Mouse (Mus musculus) embryo, embryonic 9.5 days (tissue): ENCODE data around the gene Eftud2.

Source experiments
- DNase-seq: peaks from one replicate; pipeline ENCODE4 v3.0.0-alpha.2; 2017; ENCODE audit errors: extremely low spot score

The Eftud2 gene

DNA sequence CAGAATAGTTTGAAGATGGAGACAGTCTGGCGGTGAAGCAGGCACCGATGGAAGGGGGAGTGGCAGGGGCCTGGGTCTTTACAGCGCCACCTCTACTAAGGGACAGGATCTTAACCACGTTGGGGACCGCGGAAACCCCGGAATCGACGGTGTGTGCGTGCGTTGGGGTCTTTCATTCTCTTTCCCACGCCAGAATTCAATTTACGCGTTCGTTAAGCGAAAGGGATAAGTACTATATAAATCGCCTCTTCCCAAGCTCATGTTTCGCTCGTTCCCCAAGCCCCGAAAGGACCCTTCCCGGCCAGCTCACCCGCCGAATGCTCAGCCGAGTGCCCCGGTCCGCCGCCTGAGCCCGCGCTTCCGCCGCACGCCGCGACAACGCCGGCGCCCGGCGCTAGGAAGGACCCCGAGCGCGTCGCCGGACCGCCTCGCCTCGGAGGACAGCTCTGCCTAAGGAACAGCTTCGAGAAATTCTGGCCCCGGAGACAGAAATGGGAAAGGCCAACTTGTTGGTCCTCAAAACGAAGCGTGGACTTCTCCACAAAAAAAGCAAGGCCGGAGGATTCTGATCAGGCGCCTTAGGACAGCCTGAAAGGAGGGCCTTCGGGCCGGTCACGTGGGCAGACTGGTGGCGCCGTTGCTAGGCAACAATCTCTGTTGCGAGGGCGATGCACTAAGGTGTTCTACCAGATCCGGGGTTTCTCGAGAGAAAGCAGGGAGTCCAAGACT lies at the start of gene Eftud2, which contains the start of gene Ccdc103:
Eftud2 (minus strand) TSS at position 401 of the 729 bp plus-strand sequence.
Ccdc103 (plus strand) TSS at position 620 of the 729 bp plus-strand sequence.
- peak; percentile 94 for DNase-seq

- no peak for DNase-seq
These were observed 44.5 kb upstream of the Eftud2 start for GRCm38 (mm10) chr11:102925351-102925717.

GRCm38 (mm10) chr11:102924557-102925350 lies 44.0 kb upstream of the Eftud2 start, which contains the start of gene Kif18b:
TSS of gene Kif18b (minus strand) at chr11:102925124.
- peak; percentile 95 for DNase-seq

- no peak for DNase-seq
These were observed 40.7 kb upstream of the Eftud2 start for GRCm38 (mm10) chr11:102921491-102921890.

DNA sequence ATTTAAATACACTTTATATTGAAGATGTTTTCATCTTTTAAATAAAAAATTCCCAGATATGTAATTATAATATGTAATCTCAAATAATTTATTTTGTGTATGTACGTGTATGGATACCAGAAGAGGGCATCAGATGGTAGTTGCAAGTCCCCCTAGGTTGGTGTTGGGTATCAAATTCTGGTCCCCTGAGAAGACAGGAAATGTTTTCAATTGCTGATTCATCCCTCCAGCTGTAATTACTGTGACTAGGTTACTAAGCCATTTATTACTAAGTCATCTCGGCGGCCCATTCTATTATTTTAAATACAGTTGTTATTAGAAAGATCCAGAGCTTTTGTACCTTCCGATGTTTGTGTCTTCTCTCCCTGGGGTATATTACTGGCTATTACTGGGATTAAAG lies 37.3 kb upstream of the Eftud2 start:
- no peak for DNase-seq

DNA sequence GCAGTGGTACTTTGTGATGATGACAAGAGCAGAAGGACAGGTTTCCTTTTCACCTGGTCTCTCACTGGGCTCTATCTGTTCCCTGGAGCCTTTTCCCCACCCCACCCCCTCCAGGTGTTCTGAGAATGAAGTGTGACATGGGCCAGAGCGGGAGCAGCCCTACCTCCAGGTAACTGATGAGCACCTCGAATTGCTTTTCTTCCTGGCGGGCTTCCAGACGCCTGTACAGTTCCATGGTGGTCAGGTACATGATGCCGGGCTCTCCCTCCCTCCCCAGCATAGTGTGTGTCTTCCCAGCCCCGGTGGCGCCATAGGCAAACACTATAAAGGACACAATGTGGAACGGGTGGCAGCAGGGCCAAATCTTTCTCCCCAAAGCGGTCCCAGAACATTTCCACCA lies 34.6 kb upstream of the Eftud2 start:
- DNase-seq = no peak

DNA sequence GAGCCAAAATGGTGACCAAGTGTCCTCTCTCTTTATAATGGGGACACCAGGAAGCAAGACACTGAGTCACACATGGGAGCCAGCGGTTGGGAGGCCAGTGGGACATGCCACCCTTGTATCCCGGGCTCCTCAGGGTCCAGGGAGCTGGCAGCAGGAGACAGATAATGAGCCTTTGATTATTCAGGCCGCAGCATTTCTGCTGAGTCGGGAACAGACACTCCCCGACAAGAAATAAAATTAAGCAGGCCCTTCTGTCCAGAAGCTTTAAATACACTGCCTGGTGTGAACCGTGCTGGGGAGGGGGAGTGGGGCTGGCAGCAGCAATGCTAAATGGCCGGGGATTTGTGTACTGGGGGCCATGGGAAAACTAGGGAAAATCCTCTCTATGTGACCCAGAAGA lies 30.6 kb upstream of the Eftud2 start:
- no peak for DNase-seq

- DNase-seq = no peak
These were observed 22.9 kb upstream of the Eftud2 start for GRCm38 (mm10) chr11:102903654-102904053.

GRCm38 (mm10) chr11:102902107-102902506 lies 21.3 kb upstream of the Eftud2 start:
- no peak for DNase-seq

DNA sequence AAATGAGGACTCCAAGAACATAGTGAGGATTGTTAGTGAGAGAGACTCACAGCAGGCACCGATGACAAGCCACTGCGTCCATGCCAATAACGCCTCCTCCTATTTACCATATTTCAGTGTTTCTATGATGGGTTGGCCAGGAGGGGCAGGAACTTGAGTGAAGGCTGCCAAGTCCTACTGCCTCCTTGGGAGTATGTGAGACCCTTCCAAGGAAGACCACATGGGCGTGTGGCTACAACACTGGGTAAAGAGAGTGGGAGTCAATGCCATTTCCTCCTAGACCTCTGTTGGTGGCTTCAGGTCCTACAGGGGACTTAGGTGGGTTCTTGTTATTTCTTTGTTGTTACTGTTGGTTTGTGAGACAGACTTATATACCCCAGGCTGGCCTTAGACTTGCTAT lies 20.4 kb upstream of the Eftud2 start:
- no peak for DNase-seq

- DNase-seq = peak; percentile 80
These were observed 20.0 kb upstream of the Eftud2 start, which contains the start of gene Gfap for GRCm38 (mm10) chr11:102900763-102901162. TSS of gene Gfap (minus strand) at chr11:102900912.

- no peak for DNase-seq
These were observed 17.6 kb upstream of the Eftud2 start for GRCm38 (mm10) chr11:102898408-102898807.

GRCm38 (mm10) chr11:102896641-102897040 lies 15.9 kb upstream of the Eftud2 start:
- DNase-seq = no peak

DNA sequence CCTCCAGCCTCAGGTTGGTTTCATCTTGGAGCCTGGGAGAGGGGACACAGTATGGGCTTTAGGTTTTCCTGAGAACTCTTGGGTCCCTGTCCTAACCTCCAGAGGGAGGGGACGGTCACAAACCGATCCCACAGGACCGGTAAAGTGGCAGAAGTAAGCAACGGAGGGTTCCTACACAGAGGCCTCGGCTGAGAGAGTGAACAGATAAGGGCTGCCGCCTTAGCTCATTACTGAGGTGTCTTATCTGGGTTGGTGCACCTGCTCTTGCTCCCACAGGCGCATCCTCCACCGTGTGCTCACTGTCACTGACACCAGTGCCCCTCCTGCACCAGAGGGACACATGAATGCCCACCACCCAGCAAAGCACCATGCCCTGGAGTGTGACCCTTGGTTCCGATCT lies 15.0 kb upstream of the Eftud2 start:
- no peak for DNase-seq

GRCm38 (mm10) chr11:102894716-102895115 lies 13.9 kb upstream of the Eftud2 start:
- DNase-seq = no peak

DNA sequence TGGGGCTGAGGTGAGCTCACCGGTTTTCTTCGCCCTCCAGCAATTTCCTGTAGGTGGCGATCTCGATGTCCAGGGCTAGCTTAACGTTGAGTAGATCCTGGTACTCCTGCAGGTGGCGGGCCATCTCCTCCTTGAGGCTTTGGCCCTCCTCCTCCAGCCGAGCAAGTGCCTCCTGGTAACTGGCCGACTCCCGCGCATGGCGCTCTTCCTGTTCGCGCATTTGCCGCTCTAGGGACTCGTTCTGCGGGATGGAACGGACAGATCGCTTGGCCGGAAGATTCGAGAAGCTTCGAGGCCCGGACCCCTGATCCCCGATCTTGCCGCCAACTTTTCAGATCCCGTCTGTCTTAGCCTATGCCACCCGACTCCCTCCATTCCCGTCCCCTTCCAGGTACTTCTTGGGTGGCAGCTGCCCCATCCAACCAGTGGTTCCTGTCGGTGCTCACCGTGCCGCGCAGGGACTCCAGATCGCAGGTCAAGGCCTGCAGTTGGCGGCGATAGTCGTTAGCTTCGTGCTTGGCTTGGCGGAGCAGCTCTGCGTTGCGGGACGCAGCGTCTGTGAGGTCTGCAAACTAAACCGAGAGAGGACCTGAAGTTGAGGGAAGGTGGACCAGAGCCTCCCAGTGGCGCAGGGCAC lies 12.3 kb upstream of the Eftud2 start:
- peak; percentile 73 for DNase-seq

DNA sequence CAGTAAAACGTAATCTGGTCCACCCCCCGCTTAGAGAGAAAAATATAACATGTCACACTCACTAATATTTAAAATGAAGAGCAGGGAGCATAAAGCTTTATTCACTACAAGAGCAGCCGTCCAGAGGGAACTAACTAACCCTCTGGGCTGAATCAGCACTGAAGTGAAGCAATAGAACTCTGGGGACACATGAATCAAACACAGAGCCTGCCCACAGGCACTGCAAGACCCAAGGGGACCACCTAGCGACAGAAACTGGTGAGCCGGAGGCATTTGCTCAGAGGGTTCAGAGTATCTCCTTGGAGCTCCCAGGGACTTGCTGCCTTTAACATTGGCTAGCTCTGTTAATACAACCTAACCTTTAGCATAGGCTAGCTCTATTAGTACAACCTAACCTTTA lies 9.3 kb upstream of the Eftud2 start:
- DNase-seq = no peak

GRCm38 (mm10) chr11:102888135-102888534 lies 7.3 kb upstream of the Eftud2 start:
- DNase-seq = no peak

GRCm38 (mm10) chr11:102887433-102887832 lies 6.6 kb upstream of the Eftud2 start:
- DNase-seq = no peak

- DNase-seq = no peak
These were observed 3.9 kb upstream of the Eftud2 start, which contains the start of gene Fam187a for GRCm38 (mm10) chr11:102884616-102885219. TSS of gene Fam187a (plus strand) at chr11:102885169.

- no peak for DNase-seq
These were observed 771 bp upstream of the Eftud2 start for GRCm38 (mm10) chr11:102881314-102882198.
